Mouse (Mus musculus): ENCODE results near the gene Setmar.

DNA sequence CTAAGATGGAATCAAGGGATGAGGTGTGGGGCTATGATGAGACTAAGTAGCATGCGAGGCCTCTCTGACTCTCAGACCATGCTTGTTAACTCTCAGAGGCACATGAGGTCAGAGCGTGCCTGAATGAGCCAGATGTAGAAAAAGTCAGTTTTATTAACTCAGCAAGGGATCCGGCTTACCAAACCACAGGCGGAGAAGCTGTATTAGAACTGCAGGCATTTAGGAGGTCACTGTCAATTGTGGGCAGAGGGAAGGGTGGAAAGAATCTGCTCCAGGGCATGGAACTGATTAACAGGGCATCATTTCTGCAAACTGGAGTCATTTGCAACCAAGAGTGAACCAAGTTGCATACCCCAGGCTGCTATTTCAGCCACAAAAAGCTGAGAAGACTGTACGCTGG, 30.6 kb downstream of the Setmar start:
- TF ChIP-seq CTCF (IDR thresholded peaks at IDR 0.05; ENCODE audit: low read depth, low read length) (no peak), POLR2A (IDR thresholded peaks at IDR 0.05; ENCODE audit: extremely low read depth, insufficient read depth, low read length) (no peak)
